Mouse (Mus musculus): ENCODE results near the gene Mepce. TPM values are rescaled to one million over a fixed set of nuclear protein-coding genes. Genes with fewer than 3 reads are reported as not detected.

Gene Mepce
- total and polyA plus RNA-seq, 3 experiments = 32.7 to 43.7 (median 37.3) TPM

- TF ChIP-seq RAD21 (IDR thresholded peaks at IDR 0.05; ENCODE audit: low read depth, low read length) = peak; percentile 55
- TF ChIP-seq MYC (IDR thresholded peaks at IDR 0.05; ENCODE audit: low read depth, low read length) = 0 out of 2 replicates have a peak, but pooled peaks have one; percentile 41
- no peak for TF ChIP-seq TBP (conservative IDR thresholded peaks at IDR 0.05; ENCODE audit: low read depth, low read length)
- no peak for TF ChIP-seq POLR2AphosphoS2 (IDR thresholded peaks at IDR 0.05; ENCODE audit: low read depth, low read length)
- TF ChIP-seq KAT2A (IDR thresholded peaks at IDR 0.05; ENCODE audit: insufficient replicate concordance, low read length) = no peak
- TF ChIP-seq ETS1 (conservative IDR thresholded peaks at IDR 0.05; ENCODE audit: low read depth, low read length) = no peak
- TF ChIP-seq NRF1 (IDR thresholded peaks at IDR 0.05; ENCODE audit: low read depth, low read length) = no peak
- no peak for TF ChIP-seq JUND (conservative IDR thresholded peaks at IDR 0.05; ENCODE audit: low read depth, low read length)
- no peak for TF ChIP-seq PAX5 (IDR thresholded peaks at IDR 0.05; ENCODE audit: low read length)
- peak; percentile 81 for TF ChIP-seq SMC3 (IDR thresholded peaks at IDR 0.05; ENCODE audit: low read depth, low read length)
- TF ChIP-seq ZNF384 (IDR thresholded peaks at IDR 0.05; ENCODE audit: low read depth, low read length) = no peak
- TF ChIP-seq MXI1 (IDR thresholded peaks at IDR 0.05; ENCODE audit: low read depth, low read length) = no peak
- TF ChIP-seq MAX (IDR thresholded peaks at IDR 0.05; ENCODE audit: low read length) = 0 out of 2 replicates have a peak, but pooled peaks have one; percentile 50
- TF ChIP-seq E2F4 (IDR thresholded peaks at IDR 0.05; ENCODE audit: insufficient replicate concordance, low read depth, low read length) = no peak
- no peak for TF ChIP-seq MEF2A (IDR thresholded peaks at IDR 0.05; ENCODE audit: borderline replicate concordance, low read depth, low read length)
- no peak for TF ChIP-seq USF2 (conservative IDR thresholded peaks at IDR 0.05; ENCODE audit: low read depth, low read length)
- TF ChIP-seq ZC3H11A (IDR thresholded peaks at IDR 0.05; ENCODE audit: low read depth, low read length) = no peak
Measured at GRCm38 (mm10) chr5:137759971-137760412, 27.5 kb downstream of the Mepce start (continued).

GRCm38 (mm10) chr5:137758921-137759534 lies 28.4 kb downstream of the Mepce start:
- Histone ChIP-seq H3K27me3 (replicated peaks) (no peaks in the 10 kb centered on the region), H3K4me3 (replicated peaks in 1 of 3; ENCODE audit: low read depth in 2 of 3, low read length in 2 of 3, poor library complexity in 1 of 3) (no peak overlapping the region), H3K9me3 (replicated peaks; ENCODE audit: low read length) (no peaks in the 10 kb centered on the region), H3K79me2 (replicated peaks; ENCODE audit: control insufficient read depth, extremely low read depth, insufficient read depth, poor library complexity, severe bottlenecking) (no peaks in the 10 kb centered on the region), H3K9ac (ENCODE audit: insufficient read depth, low read depth) (no peak overlapping the region), H3K4me2 (ENCODE audit: insufficient read depth, low read depth, poor library complexity, severe bottlenecking) (no peak overlapping the region), H3K36me3 (replicated peaks in 1 of 2; ENCODE audit: control insufficient read depth in 1 of 2, insufficient read depth in 1 of 2, low read length in 1 of 2) (peaks cover 45 to 68% of the 10 kb centered on the region in 2 experiments), H3K4me1 (ENCODE audit: control insufficient read depth in 1 of 2, insufficient read depth in 2 of 2) (peaks cover 3 to 29% of the 10 kb centered on the region in 2 experiments; a peak in 3 of 4 replicates), H3K27ac (ENCODE audit: insufficient read depth, low read depth) (no peak overlapping the region)
- dilution Hi-C loops (cut with MboI; ENCODE audit: extremely low pct_ligation_motif_present, extremely low pct_unique_long_range_greater_than_20kb, low sequenced_read_pairs) = no loop called here
- DNase-seq (ENCODE audit: extremely low read depth) = no peak
- TF ChIP-seq ZC3H11A (IDR thresholded peaks at IDR 0.05; ENCODE audit: low read depth, low read length) = no peak
- no peak for TF ChIP-seq POLR2AphosphoS2 (IDR thresholded peaks at IDR 0.05; ENCODE audit: low read depth, low read length)
- TF ChIP-seq EP300 (IDR thresholded peaks at IDR 0.05; ENCODE audit: low read length) = no peak
- TF ChIP-seq JUND (conservative IDR thresholded peaks at IDR 0.05; ENCODE audit: low read depth, low read length) = no peak
- no peak for TF ChIP-seq USF2 (conservative IDR thresholded peaks at IDR 0.05; ENCODE audit: low read depth, low read length)
- TF ChIP-seq MXI1 (IDR thresholded peaks at IDR 0.05; ENCODE audit: low read depth, low read length) = no peak
- no peak for TF ChIP-seq JUN (IDR thresholded peaks at IDR 0.05; ENCODE audit: insufficient read depth, low read depth, low read length)
- no peak for TF ChIP-seq ZMIZ1 (IDR thresholded peaks at IDR 0.05; ENCODE audit: low read depth, low read length)
- no peak for TF ChIP-seq UBTF (IDR thresholded peaks at IDR 0.05; ENCODE audit: low read depth, low read length)
- TF ChIP-seq PAX5 (IDR thresholded peaks at IDR 0.05; ENCODE audit: low read length) = no peak
- TF ChIP-seq ZKSCAN1 (IDR thresholded peaks at IDR 0.05; ENCODE audit: borderline replicate concordance, low read depth, low read length) = no peak
- TF ChIP-seq IRF4 (IDR thresholded peaks at IDR 0.05; ENCODE audit: low read depth, low read length) = no peak
- TF ChIP-seq MAFK (IDR thresholded peaks at IDR 0.05; ENCODE audit: insufficient replicate concordance, low read length) = no peak
- no peak for TF ChIP-seq SIN3A (IDR thresholded peaks at IDR 0.05; ENCODE audit: low read length)
- in situ Hi-C loops (cut with MboI; ENCODE audit: low pct_ligation_motif_present, low pct_unique_long_range_greater_than_20kb, low sequenced_read_pairs) = loop anchor here (25.0 kb wide), 1 partner anchor 247 kb away; the partner anchor contains the start of genes Gigyf1 and Pop7

Data from CH12.LX (cell line).